Mouse (Mus musculus) intestine, postnatal 0 days (tissue): Measurements from ENCODE around the gene Xlr3a. TPM values are rescaled to one million over a fixed set of nuclear protein-coding genes. Genes with fewer than 3 reads are reported as not detected.
A peak's percentile ranks its signal among the peaks of the same experiment; 100 is the strongest.

ENCODE experiments used
- ATAC-seq: fragments of 200-750 bp; cut with Nextera tagmentation; 2 replicates; pipeline ENCODE4 v1.8.0; 2017; ENCODE audit warnings: mild to moderate bottlenecking, moderate TSS enrichment, moderate library complexity
- H3K27ac ChIP-seq: fragments of 300-500 bp; sonication (generic); 2 replicates; pipeline ENCODE4 v1.5.1; 2014; ENCODE audit warnings: mild to moderate bottlenecking, low read depth, low read length, moderate library complexity
- H3K27me3 ChIP-seq: fragments of 300-500 bp; sonication (generic); replicated peaks from 2 replicates; pipeline ENCODE4 v1.6.1; 2014; ENCODE audit warnings: low read length, mixed read lengths; ENCODE audit not compliant: control insufficient read depth, insufficient read depth
- H3K36me3 ChIP-seq: fragments of 300-500 bp; sonication (generic); 2 replicates; pipeline ENCODE4 v1.6.1; 2014; ENCODE audit warnings: mild to moderate bottlenecking, moderate library complexity; ENCODE audit not compliant: control insufficient read depth, insufficient read depth
- H3K4me1 ChIP-seq: fragments of 300-500 bp; sonication (generic); replicated peaks from 2 replicates; pipeline ENCODE4 v1.6.1; 2014; ENCODE audit warnings: antibody characterized with exemption, low read length, mixed read lengths; ENCODE audit not compliant: control insufficient read depth, insufficient read depth
- H3K4me2 ChIP-seq: fragments of 300-500 bp; sonication (generic); replicated peaks from 2 replicates; pipeline ENCODE4 v1.6.1; 2014; ENCODE audit warnings: low read depth, mild to moderate bottlenecking, moderate library complexity
- H3K4me3 ChIP-seq: fragments of 300-500 bp; sonication (generic); 2 replicates; pipeline ENCODE4 v1.5.1; 2014; ENCODE audit warnings: low read depth, low read length
- H3K9ac ChIP-seq: fragments of 300-500 bp; sonication (generic); 2 replicates; pipeline ENCODE4 v1.6.1; 2014; ENCODE audit warnings: mild to moderate bottlenecking, low read depth, low read length
- H3K9me3 ChIP-seq: fragments of 300-500 bp; sonication (generic); 2 replicates; pipeline ENCODE4 v1.6.1; 2016; ENCODE audit warnings: mixed run types; ENCODE audit not compliant: control insufficient read depth
- CTCF ChIP-seq: sonication (generic); IDR thresholded peaks from 2 replicates; pipeline ENCODE4 v1.5.1; 2016; ENCODE audit warnings: low read depth, mild to moderate bottlenecking, control low read depth, antibody characterized with exemption, moderate library complexity
- WGBS: fragments of 180-500 bp; shearing (Covaris S2); extraction: QIAGEN DNeasy Blood & Tissue Kit; methylation state at CpG from one replicate; pipeline ENCODE4 v1.1.7; 2014; 5-methylcytosine and 5-hydroxymethylcytosine counted together
- polyA plus RNA-seq: library from polyadenylated mRNA; unstranded; fragments of >200 nt; fragmentation: Nextera tagmentation; extraction: Ambion mirVana; gene quantifications from 2 replicates; pipeline ENCODE4 v1.2.1, GENCODE M21; 2015

The Xlr3a gene
- polyA plus RNA-seq, 1 experiment from 2014 or later = 2.8 TPM

- no peak for ATAC-seq
- 33% methylated on average over 7 of the region's 7 CpGs for WGBS
- H3K4me3 ChIP-seq = no peak within 1 kb of the TSS
Measured at GRCm38 (mm10) chrX:73064415-73064793, 32.5 kb downstream of the Xlr3a start, which contains the start of gene Pnma3. TSS of gene Pnma3 (plus strand) at chrX:73064787.

DNA sequence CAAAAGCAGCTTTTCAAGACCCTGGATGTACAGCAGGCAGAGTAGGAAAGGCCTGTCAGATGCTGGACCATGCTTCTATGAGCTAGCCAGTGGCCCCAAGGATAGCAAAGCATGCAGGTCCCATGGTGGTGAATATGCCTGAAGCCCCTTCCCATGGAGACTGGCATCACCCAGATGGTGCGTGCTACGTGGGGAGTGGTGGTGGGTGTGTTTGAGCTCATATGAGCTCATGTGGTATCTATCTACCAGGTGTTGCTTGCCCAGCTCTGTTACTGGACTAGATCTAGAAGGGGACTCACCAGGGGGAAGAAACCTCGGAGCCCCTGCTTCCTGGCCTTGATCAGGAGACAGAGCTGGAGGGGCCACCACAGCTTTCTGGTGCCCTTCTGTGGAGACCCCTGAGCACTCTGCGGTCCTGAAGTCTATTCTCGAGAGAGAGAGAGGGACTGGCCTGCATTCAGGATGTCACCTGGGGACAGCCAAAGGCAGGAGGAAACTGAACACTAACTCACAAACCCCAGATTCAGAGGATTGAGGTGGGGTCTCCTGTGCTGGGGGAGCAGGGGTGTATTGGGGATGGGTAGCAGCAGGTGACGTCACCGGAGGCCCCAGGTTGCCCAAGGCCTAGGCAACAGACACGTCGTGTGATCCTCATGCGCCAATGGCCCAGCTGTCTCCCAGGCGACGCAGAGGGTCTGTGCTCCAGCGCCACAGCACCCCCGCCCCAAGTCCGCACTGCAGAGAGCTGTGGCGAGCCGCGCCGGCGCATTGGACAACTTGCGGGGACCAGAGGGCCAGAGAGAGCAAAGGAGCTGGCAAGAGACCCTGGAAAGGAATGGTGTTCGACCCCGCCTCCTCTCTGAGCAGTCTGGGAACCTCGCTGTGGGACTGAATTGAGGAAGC, 33.1 kb downstream of the Xlr3a start:
- ATAC-seq = 0 out of 2 replicates have a peak, but pooled peaks have one; percentile 31
- Histone ChIP-seq H3K9ac (no peak overlapping the region), H3K27me3 (no peaks in the 10 kb centered on the region), H3K4me2 (peak overlapping the region; percentile 27; the same call in 1 of the 2 replicates), H3K4me1 (no peaks in the 10 kb centered on the region), H3K27ac (no peak overlapping the region), H3K9me3 (no peaks in the 10 kb centered on the region), H3K4me3 (no peak overlapping the region), H3K36me3 (no peaks in the 10 kb centered on the region)
- no peak for TF ChIP-seq CTCF
- 41% methylated on average over 24 of the region's 24 CpGs for WGBS

More at GRCm38 (mm10) chrX:73064415-73064793, 32.5 kb downstream of the Xlr3a start, which contains the start of gene Pnma3:
- no peaks in the 10 kb centered on the region for H3K36me3 ChIP-seq
- H3K27me3 ChIP-seq = no peaks in the 10 kb centered on the region
- H3K4me2 ChIP-seq = peak within 1 kb of the TSS; percentile 27; the same call in 1 of the 2 replicates
- no peaks in the 10 kb centered on the region for H3K9me3 ChIP-seq
- no peak within 1 kb of the TSS for H3K27ac ChIP-seq
- H3K9ac ChIP-seq = no peak within 1 kb of the TSS
- H3K4me1 ChIP-seq = no peaks in the 10 kb centered on the region
- TF ChIP-seq CTCF = no peak

DNA sequence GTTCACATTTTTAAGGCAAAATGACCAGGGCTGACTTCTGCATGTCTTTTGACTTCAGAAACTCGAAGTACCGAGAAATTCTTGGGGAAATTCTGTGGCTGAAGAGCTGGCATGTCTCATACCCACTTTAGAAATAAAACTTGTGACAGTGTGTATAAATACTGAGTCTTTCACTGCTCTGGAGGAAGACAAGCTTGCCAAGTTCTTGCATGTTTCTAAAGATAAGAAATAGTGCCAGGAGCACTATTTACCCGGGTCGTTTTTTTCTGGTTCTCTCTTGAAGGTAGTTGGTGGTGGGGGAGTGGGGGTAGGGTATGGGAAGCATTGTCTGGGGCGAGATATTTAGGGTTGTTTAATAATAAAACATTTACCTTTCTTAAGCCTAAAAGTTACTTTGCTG, 34.6 kb downstream of the Xlr3a start:
- Histone ChIP-seq H3K9me3 (no peaks in the 10 kb centered on the region), H3K4me3 (no peak overlapping the region), H3K36me3 (no peaks in the 10 kb centered on the region), H3K9ac (no peak overlapping the region), H3K27me3 (no peaks in the 10 kb centered on the region), H3K4me2 (no peak overlapping the region), H3K4me1 (no peaks in the 10 kb centered on the region), H3K27ac (no peak overlapping the region)
- WGBS = 44% methylated on average over 5 of the region's 5 CpGs
- TF ChIP-seq CTCF = no peak
- ATAC-seq = no peak

DNA sequence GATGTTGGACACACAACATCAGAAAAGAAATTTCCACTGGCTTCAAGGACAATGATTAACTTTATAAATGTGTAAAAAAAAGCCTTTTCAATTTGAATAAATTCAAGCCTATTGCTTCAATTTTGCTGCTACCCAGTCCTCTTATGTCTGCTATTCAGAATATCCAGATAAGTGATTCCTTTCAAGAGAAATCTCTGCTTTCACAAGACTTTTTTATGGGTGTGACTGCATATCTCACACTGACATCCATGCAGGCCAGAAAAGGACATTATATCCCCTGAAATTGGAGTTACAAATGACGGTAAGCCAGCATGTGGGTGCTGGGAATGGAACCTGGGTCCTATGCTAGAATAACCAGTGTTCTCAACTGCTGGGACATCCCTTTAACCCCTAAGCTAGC, 35.4 kb downstream of the Xlr3a start:
- no peak overlapping the region for H3K4me2 ChIP-seq
- no peak for TF ChIP-seq CTCF
- H3K27ac ChIP-seq = no peak overlapping the region
- no peaks in the 10 kb centered on the region for H3K27me3 ChIP-seq
- no peak overlapping the region for H3K4me3 ChIP-seq
- no peak overlapping the region for H3K9ac ChIP-seq
- ATAC-seq = no peak
- H3K4me1 ChIP-seq = no peaks in the 10 kb centered on the region
- H3K36me3 ChIP-seq = no peaks in the 10 kb centered on the region
- WGBS = 74% methylated on average over 1 of the region's 1 CpGs
- no peaks in the 10 kb centered on the region for H3K9me3 ChIP-seq

DNA sequence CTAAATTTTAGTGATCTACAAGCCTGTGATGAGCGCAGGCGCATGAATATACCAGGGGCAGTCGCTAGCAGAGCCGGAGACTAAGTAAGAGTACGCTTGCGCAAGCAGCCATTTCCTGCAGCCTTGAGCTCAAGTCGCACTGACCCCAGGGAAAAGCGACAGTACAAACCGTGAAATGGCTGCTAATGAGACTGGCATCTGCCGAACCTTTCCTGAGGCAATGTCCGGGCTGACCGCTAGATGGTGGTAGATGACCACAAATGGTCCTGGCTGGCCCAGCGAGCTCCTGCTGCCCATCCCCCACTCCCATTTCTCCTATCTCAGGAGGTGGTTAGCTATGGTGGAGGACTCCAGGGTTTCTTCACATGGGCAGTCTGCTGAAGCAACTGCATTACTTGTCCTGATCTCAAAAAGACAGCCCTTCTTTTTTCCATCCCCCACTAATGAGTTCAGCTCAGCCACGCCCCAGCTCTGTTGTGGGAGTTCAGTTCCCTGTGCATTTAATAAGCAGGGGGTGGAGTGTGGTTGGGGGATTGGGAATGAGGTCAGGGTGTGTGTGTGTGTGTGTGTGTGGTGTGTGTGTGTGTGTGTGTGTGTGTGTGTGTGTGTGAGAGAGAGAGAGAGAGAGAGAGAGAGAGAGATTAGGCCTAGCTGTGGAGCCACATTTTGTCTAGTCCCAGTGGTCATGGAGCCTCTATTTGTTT, 42.9 kb downstream of the Xlr3a start:
- no peak overlapping the region for H3K4me2 ChIP-seq
- ATAC-seq = peak; percentile 86
- H3K27ac ChIP-seq = no peak overlapping the region
- H3K36me3 ChIP-seq = no peaks in the 10 kb centered on the region
- no peaks in the 10 kb centered on the region for H3K4me1 ChIP-seq
- TF ChIP-seq CTCF = peak; percentile 92
- no peak overlapping the region for H3K4me3 ChIP-seq
- no peaks in the 10 kb centered on the region for H3K9me3 ChIP-seq
- no peaks in the 10 kb centered on the region for H3K27me3 ChIP-seq
- no peak overlapping the region for H3K9ac ChIP-seq
- WGBS = 23% methylated on average over 13 of the region's 14 CpGs

GRCm38 (mm10) chrX:73039666-73040065, 57.2 kb downstream of the Xlr3a start:
- Histone ChIP-seq H3K27me3 (no peaks in the 10 kb centered on the region), H3K27ac (no peak overlapping the region), H3K9me3 (no peaks in the 10 kb centered on the region), H3K9ac (no peak overlapping the region), H3K4me2 (no peak overlapping the region), H3K4me1 (no peaks in the 10 kb centered on the region), H3K4me3 (no peak overlapping the region), H3K36me3 (no peaks in the 10 kb centered on the region)
- no peak for ATAC-seq
- TF ChIP-seq CTCF = no peak
- WGBS = 81% methylated on average over 12 of the region's 12 CpGs
